Mouse (Mus musculus): ENCODE data around the gene Dxo. TPM values are rescaled to one million over a fixed set of nuclear protein-coding genes. Genes with fewer than 3 reads are reported as not detected.
A peak's percentile ranks its signal among the peaks of the same experiment; 100 is the strongest.

Gene Dxo
- polyA plus RNA-seq, 1 experiment from 2014 or later: 39.9 TPM

GRCm38 (mm10) chr17:34837464-34838324, 875 bp downstream of the Dxo start:
- Histone ChIP-seq H3K4me2 (peak overlapping the region; percentile 97), H3K36me3 (peaks cover 56% of the 10 kb centered on the region), H3K9ac (peak overlapping the region; percentile 76), H3K27me3 (replicated peaks) (no peaks in the 10 kb centered on the region), H3K27ac (ENCODE audit: poor library complexity, severe bottlenecking) (peak overlapping the region; percentile 19; the same call in 1 of the 2 replicates), H3K4me3 (peak overlapping the region; percentile 92), H3K9me3 (replicated peaks) (no peaks in the 10 kb centered on the region), H3K4me1 (replicated peaks) (peaks cover 26% of the 10 kb centered on the region)
- ATAC-seq (ENCODE audit: insufficient number of reproducible peaks, low FRiP score): no peak
- WGBS: 38% methylated on average over 43 of the region's 43 CpGs

- H3K36me3 ChIP-seq: peaks cover 56% of the 10 kb centered on the region
- no peak overlapping the region for H3K27ac ChIP-seq (ENCODE audit: poor library complexity, severe bottlenecking)
- H3K4me1 ChIP-seq (replicated peaks): peaks cover 26% of the 10 kb centered on the region
- 0 out of 2 replicates have a peak overlapping the region, but pooled peaks have one; percentile 5 for H3K4me3 ChIP-seq
- H3K9me3 ChIP-seq (replicated peaks): no peaks in the 10 kb centered on the region
- WGBS: 90% methylated on average over 7 of the region's 7 CpGs
- no peaks in the 10 kb centered on the region for H3K27me3 ChIP-seq (replicated peaks)
- no peak for ATAC-seq (ENCODE audit: insufficient number of reproducible peaks, low FRiP score)
- H3K9ac ChIP-seq: no peak overlapping the region
- H3K4me2 ChIP-seq: peak overlapping the region; percentile 97
Observed at GRCm38 (mm10) chr17:34838785-34839184, 2.0 kb downstream of the Dxo start.

- 0 out of 2 replicates have a peak overlapping the region, but pooled peaks have one; percentile 10 for H3K4me2 ChIP-seq
- peak; percentile 46; the same call in 1 of the 2 replicates for ATAC-seq (ENCODE audit: insufficient number of reproducible peaks, low FRiP score)
Observed at GRCm38 (mm10) chr17:34840736-34841307, 4.0 kb downstream of the Dxo start.

DNA sequence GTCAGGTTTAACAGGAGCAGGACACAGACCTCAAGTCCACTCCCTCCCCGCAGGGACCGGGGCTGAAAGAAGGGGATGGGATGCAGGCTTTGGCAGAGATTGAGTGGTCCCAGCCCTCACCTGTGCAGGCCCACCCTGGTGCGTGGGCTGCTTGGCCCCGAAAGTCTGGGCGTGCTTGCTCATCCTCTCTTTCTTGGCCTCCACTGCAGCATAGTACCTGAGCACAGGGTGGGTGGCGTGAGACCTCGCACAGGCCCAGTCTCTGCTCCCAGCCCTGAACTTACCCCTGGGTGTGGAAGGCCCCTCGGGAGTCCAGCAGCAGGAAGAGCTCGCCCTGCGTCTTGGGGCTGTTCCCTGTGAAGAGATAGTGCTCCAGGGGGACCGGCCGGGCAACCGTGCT, 8.1 kb downstream of the Dxo start:
- Histone ChIP-seq H3K27ac (ENCODE audit: poor library complexity, severe bottlenecking) (no peak overlapping the region), H3K27me3 (replicated peaks) (no peaks in the 10 kb centered on the region), H3K4me2 (no peak overlapping the region), H3K36me3 (peaks cover 83% of the 10 kb centered on the region), H3K4me1 (replicated peaks) (peaks cover 5% of the 10 kb centered on the region), H3K4me3 (no peak overlapping the region), H3K9me3 (replicated peaks) (no peaks in the 10 kb centered on the region), H3K9ac (no peak overlapping the region)
- WGBS: 90% methylated on average over 13 of the region's 13 CpGs
- no peak for ATAC-seq (ENCODE audit: insufficient number of reproducible peaks, low FRiP score)

More at GRCm38 (mm10) chr17:34840736-34841307, 4.0 kb downstream of the Dxo start:
- Histone ChIP-seq H3K9ac (no peak overlapping the region), H3K27me3 (replicated peaks) (no peaks in the 10 kb centered on the region), H3K4me1 (replicated peaks) (peaks cover 22% of the 10 kb centered on the region), H3K27ac (ENCODE audit: poor library complexity, severe bottlenecking) (no peak overlapping the region), H3K4me3 (no peak overlapping the region), H3K9me3 (replicated peaks) (no peaks in the 10 kb centered on the region), H3K36me3 (peaks cover 74% of the 10 kb centered on the region)
- 83% methylated on average over 6 of the region's 6 CpGs for WGBS

DNA sequence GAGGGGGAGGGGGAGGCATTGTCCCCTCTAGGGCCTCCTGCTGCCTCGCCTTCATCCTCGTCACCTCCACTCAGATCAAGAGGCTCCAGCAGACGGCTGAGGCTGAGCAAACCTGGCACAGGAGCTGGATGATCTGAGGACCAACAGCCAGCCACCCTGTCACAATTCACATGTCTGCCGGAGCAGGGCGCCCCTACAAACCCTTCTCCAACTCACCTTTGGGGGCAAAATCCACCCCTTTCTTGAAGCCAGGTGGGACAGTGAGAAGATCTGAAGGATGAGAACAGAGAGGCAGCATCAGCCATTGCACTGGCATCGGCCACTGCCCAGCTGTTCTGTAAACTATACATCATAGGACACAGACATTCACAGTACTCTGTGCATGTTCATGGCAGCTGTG, 10.4 kb downstream of the Dxo start:
- H3K4me1 ChIP-seq (replicated peaks): peaks cover 16% of the 10 kb centered on the region
- H3K9me3 ChIP-seq (replicated peaks): no peaks in the 10 kb centered on the region
- H3K36me3 ChIP-seq: peaks cover 62% of the 10 kb centered on the region
- no peak overlapping the region for H3K9ac ChIP-seq
- H3K4me2 ChIP-seq: no peak overlapping the region
- H3K4me3 ChIP-seq: no peak overlapping the region
- no peaks in the 10 kb centered on the region for H3K27me3 ChIP-seq (replicated peaks)
- no peak overlapping the region for H3K27ac ChIP-seq (ENCODE audit: poor library complexity, severe bottlenecking)
- WGBS: 79% methylated on average over 6 of the region's 6 CpGs
- no peak for ATAC-seq (ENCODE audit: insufficient number of reproducible peaks, low FRiP score)

DNA sequence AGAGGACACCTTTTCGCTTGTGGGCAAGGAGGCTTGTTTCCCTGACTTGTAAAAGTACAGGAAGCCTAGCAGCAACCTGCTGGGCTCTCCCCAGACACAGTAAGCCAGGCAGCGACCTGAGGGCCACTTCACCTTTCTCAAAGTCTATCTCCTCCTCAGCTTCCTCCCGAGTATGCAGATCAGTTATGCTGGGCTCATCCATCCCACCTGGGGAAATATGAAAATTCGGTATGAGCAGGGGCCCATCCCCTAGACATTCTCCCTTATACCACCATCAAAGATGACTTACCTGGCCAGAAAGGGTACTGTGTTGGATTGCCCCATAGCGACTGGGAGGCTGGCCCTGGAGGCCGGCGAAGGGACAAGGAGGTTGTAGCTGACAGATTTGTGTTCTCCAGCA, 10.8 kb downstream of the Dxo start:
- H3K9me3 ChIP-seq (replicated peaks): no peaks in the 10 kb centered on the region
- no peak for ATAC-seq (ENCODE audit: insufficient number of reproducible peaks, low FRiP score)
- H3K4me1 ChIP-seq (replicated peaks): peaks cover 16% of the 10 kb centered on the region
- WGBS: 89% methylated on average over 7 of the region's 7 CpGs
- no peak overlapping the region for H3K4me2 ChIP-seq
- no peak overlapping the region for H3K27ac ChIP-seq (ENCODE audit: poor library complexity, severe bottlenecking)
- H3K27me3 ChIP-seq (replicated peaks): no peaks in the 10 kb centered on the region
- H3K36me3 ChIP-seq: peaks cover 62% of the 10 kb centered on the region
- H3K4me3 ChIP-seq: no peak overlapping the region
- no peak overlapping the region for H3K9ac ChIP-seq

- peak within 1 kb of the TSS; percentile 91 for H3K4me3 ChIP-seq
- no peaks in the 10 kb centered on the region for H3K27me3 ChIP-seq (replicated peaks)
- H3K9me3 ChIP-seq (replicated peaks): no peaks in the 10 kb centered on the region
- peaks cover 16% of the 10 kb centered on the region for H3K4me1 ChIP-seq (replicated peaks)
- ATAC-seq (ENCODE audit: insufficient number of reproducible peaks, low FRiP score): peak; percentile 97
- under 1% methylated on average over 64 of the region's 65 CpGs for whole genome bisulfite sequencing
- no peak within 1 kb of the TSS for H3K27ac ChIP-seq (ENCODE audit: poor library complexity, severe bottlenecking)
- H3K36me3 ChIP-seq: peaks cover 61% of the 10 kb centered on the region
- H3K4me2 ChIP-seq: peak within 1 kb of the TSS; percentile 92
- peak within 1 kb of the TSS; percentile 87 for H3K9ac ChIP-seq
Observed at GRCm38 (mm10) chr17:34849722-34850516, 13.1 kb downstream of the Dxo start, which contains the start of the genes Skiv2l and Nelfe. Skiv2l (minus strand) TSS chr17:34850210. Nelfe (plus strand) TSS chr17:34850391.

- Histone ChIP-seq H3K9ac (peak overlapping the region; percentile 87), H3K36me3 (peaks cover 61% of the 10 kb centered on the region), H3K4me2 (peak overlapping the region; percentile 92), H3K27me3 (replicated peaks) (no peaks in the 10 kb centered on the region), H3K4me1 (replicated peaks) (peaks cover 16% of the 10 kb centered on the region), H3K27ac (ENCODE audit: poor library complexity, severe bottlenecking) (no peak overlapping the region), H3K9me3 (replicated peaks) (no peaks in the 10 kb centered on the region), H3K4me3 (peak overlapping the region; percentile 91)
- WGBS: 2% methylated on average over 25 of the region's 25 CpGs
- ATAC-seq (ENCODE audit: insufficient number of reproducible peaks, low FRiP score): no peak; the same call in 1 of the 2 replicates
Observed at GRCm38 (mm10) chr17:34850517-34851125, 13.8 kb downstream of the Dxo start.

DNA sequence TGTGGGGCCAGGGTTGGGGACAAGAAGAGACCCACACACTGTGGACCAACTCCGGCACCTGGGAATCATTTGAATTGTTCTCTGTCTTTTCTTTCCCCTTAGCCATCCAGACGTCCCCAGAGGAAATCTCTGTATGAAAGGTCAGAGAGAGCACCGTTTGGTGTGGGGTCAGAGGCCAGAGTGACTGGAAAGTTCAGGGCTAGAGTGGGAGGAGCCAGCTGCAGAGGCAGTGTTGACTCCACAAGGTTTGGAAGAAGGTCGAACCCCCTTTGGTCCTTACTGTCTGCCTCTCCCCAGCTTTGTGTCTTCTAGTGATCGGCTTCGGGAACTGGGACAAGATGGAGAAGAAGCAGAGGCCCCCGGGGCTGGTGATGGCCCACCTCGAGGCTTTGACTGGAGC, 16.7 kb downstream of the Dxo start:
- Histone ChIP-seq H3K9ac (no peak overlapping the region), H3K27ac (ENCODE audit: poor library complexity, severe bottlenecking) (no peak overlapping the region), H3K4me2 (no peak overlapping the region), H3K36me3 (peaks cover 55% of the 10 kb centered on the region), H3K4me1 (replicated peaks) (peaks cover 16% of the 10 kb centered on the region), H3K9me3 (replicated peaks) (no peaks in the 10 kb centered on the region), H3K27me3 (replicated peaks) (no peaks in the 10 kb centered on the region), H3K4me3 (no peak overlapping the region)
- no peak for ATAC-seq (ENCODE audit: insufficient number of reproducible peaks, low FRiP score)
- WGBS: 72% methylated on average over 8 of the region's 8 CpGs

GRCm38 (mm10) chr17:34854761-34855160, 17.9 kb downstream of the Dxo start:
- Histone ChIP-seq H3K27ac (ENCODE audit: poor library complexity, severe bottlenecking) (no peak overlapping the region), H3K9me3 (replicated peaks) (no peaks in the 10 kb centered on the region), H3K4me2 (no peak overlapping the region), H3K36me3 (peaks cover 55% of the 10 kb centered on the region), H3K4me1 (replicated peaks) (peaks cover 10% of the 10 kb centered on the region), H3K9ac (no peak overlapping the region), H3K4me3 (no peak overlapping the region), H3K27me3 (replicated peaks) (no peaks in the 10 kb centered on the region)
- ATAC-seq (ENCODE audit: insufficient number of reproducible peaks, low FRiP score): no peak
- 81% methylated on average over 3 of the region's 3 CpGs for WGBS
